Comparison of ENCODE assay signal across 16 mouse cellular contexts in genomic region chr9:43548883-43549282, GRCm38 (mm10).
DNase-seq lines count a peak whose midpoint lies in the region; ATAC-seq and TF ChIP-seq lines count a peak whose summit lies in the region.
"Had no signal": no experiment of that assay in that cellular context is flagged by ENCODE, and none has a peak within 500 bp of the region (broad histone marks: within the 10 kb centered on the region; RNA-seq: fewer than 3 reads in every experiment).

No protein-coding gene starts in this region.

- no peak overlapping the region for H3K4me2 ChIP-seq in midbrain, embryonic 16.5 days (ENCODE audit: low read length)
- no peak overlapping the region for H3K4me2 ChIP-seq in intestine, embryonic 16.5 days (ENCODE audit: low read depth, low read length)
- H3K4me2 ChIP-seq: limb, embryonic 13.5 days had no signal

- H3K27ac ChIP-seq in layer of hippocampus, adult 2 months, result peak overlapping the region; percentile 36; the same call in 1 of the 2 replicates
- H3K27ac ChIP-seq in midbrain, embryonic 16.5 days (ENCODE audit: low read length), result peak overlapping the region; percentile 26; the same call in 1 of the 2 replicates
- no peak overlapping the region for H3K27ac ChIP-seq in intestine, embryonic 16.5 days (ENCODE audit: low read length)
- H3K27ac ChIP-seq: limb, embryonic 13.5 days had no signal

- no peaks in the 10 kb centered on the region for H3K27me3 ChIP-seq in midbrain, embryonic 16.5 days (ENCODE audit: control insufficient read depth, insufficient read depth, low read depth, low read length)
- H3K27me3 ChIP-seq in intestine, embryonic 16.5 days (replicated peaks; ENCODE audit: control insufficient read depth, insufficient read depth, low read length), result no peaks in the 10 kb centered on the region; the same call in 1 of the 2 replicates
- H3K27me3 ChIP-seq: limb, embryonic 13.5 days had no signal

- H3K4me1 ChIP-seq in midbrain, embryonic 16.5 days (ENCODE audit: control insufficient read depth, insufficient read depth, low read length), result peaks cover 19% of the 10 kb centered on the region
- no peaks in the 10 kb centered on the region for H3K4me1 ChIP-seq in intestine, embryonic 16.5 days (ENCODE audit: control insufficient read depth, insufficient read depth, low read length)

- H3K9ac ChIP-seq in midbrain, embryonic 16.5 days (ENCODE audit: low read depth, low read length), result no peak overlapping the region
- H3K9ac ChIP-seq in intestine, embryonic 16.5 days (ENCODE audit: low read depth, low read length), result no peak overlapping the region
- H3K9ac ChIP-seq: limb, embryonic 13.5 days; liver, postnatal 0 days had no signal

- peak; percentile 49 for DNase-seq in gastrocnemius, adult 18-20 months (ENCODE audit: low spot score)
- no peak for DNase-seq in gastrocnemius, postnatal 14 days
- no peak for DNase-seq in layer of hippocampus, adult 2 months (ENCODE audit: low spot score in 2 of 2)
- DNase-seq in layer of hippocampus, adult 9-11 months, result no peak
- peak; percentile 28 to 67 for DNase-seq in frontal cortex, adult 2 months (ENCODE audit: extremely low spot score in 1 of 2, low spot score in 1 of 2)
- DNase-seq in retina, postnatal 1 day, result no peak
- DNase-seq: cerebellum, adult 18-20 months; heart, adult 18-20 months; heart, postnatal 4 days; kidney, adult 8-10 months; liver, postnatal 0 days; lung, postnatal 4 days had no signal

- intact Hi-C loops in gastrocnemius, postnatal 14 days (cut with DNase I; ENCODE audit: low total_unique reads), result no loop called here

- no peak for TF ChIP-seq CTCF in layer of hippocampus, adult 2 months (conservative IDR thresholded peaks at IDR 0.05)

- ATAC-seq in midbrain, embryonic 16.5 days, result no peak; the same call in 1 of the 2 replicates
- ATAC-seq in intestine, embryonic 16.5 days, result no peak
- ATAC-seq: liver, postnatal 0 days had no signal

- H3K4me3 ChIP-seq in layer of hippocampus, adult 2 months, result no peak overlapping the region
- H3K4me3 ChIP-seq in midbrain, embryonic 16.5 days (ENCODE audit: low read depth, low read length), result no peak overlapping the region
- no peak overlapping the region for H3K4me3 ChIP-seq in intestine, embryonic 16.5 days (ENCODE audit: low read length)
- H3K4me3 ChIP-seq: erythroblast, embryonic 14.5 days; limb, embryonic 13.5 days had no signal

- H3K36me3 ChIP-seq in midbrain, embryonic 16.5 days (ENCODE audit: control insufficient read depth, insufficient read depth, low read length), result no peaks in the 10 kb centered on the region
- no peaks in the 10 kb centered on the region for H3K36me3 ChIP-seq in intestine, embryonic 16.5 days (ENCODE audit: control insufficient read depth, insufficient read depth, low read length)
- H3K36me3 ChIP-seq: limb, embryonic 13.5 days had no signal

- 37% methylated on average over 4 of the region's 4 CpGs for WGBS in midbrain, embryonic 16.5 days
- 48% methylated on average over 4 of the region's 4 CpGs for WGBS in intestine, embryonic 16.5 days

- no peaks in the 10 kb centered on the region for H3K9me3 ChIP-seq in midbrain, embryonic 16.5 days (replicated peaks; ENCODE audit: control insufficient read depth, low read length, poor library complexity, severe bottlenecking)
- no peaks in the 10 kb centered on the region for H3K9me3 ChIP-seq in intestine, embryonic 16.5 days (ENCODE audit: control insufficient read depth, low read length)
- H3K9me3 ChIP-seq: limb, embryonic 13.5 days had no signal

Comparison
In these comparisons a context has a peak if more than half of its experiments do, and no peak if none do; other contexts are left out.
1. DNase-seq: peak in gastrocnemius, adult 18-20 months (single experiment) and frontal cortex, adult 2 months (2 of 2); none in gastrocnemius, postnatal 14 days (single experiment), layer of hippocampus, adult 2 months (0 of 2), layer of hippocampus, adult 9-11 months (single experiment) and retina, postnatal 1 day (single experiment).